ENCODE assay signal across 9 mouse cellular contexts in the genomic region with DNA sequence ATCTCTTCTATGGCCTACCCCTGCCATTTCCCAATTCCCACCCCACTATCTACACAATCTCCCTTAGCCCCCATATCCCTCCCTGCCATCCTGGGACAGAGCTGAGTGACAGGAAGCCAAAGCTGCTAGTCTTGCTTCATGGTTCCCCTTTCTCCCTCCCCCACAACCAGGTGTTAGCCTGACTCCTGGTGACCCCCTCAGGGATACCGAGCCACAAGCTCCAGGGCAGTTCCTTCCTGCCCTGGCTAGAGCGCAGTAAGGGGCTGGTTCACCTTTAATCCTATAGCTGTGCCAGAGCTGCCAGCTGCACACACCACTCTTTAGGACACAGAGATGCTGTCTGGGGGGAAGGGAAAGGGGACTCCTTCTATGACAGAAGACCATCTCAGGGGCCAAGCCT. TPM values are rescaled to one million over a fixed set of nuclear protein-coding genes. Genes with fewer than 3 reads are reported as not detected.
DNase-seq lines count a peak whose midpoint lies in the region; ATAC-seq and TF ChIP-seq lines count a peak whose summit lies in the region.
"Had no signal": no experiment of that assay in that cellular context is flagged by ENCODE, and none has a peak within 500 bp of the region (broad histone marks: within the 10 kb centered on the region; RNA-seq: fewer than 3 reads in every experiment).

No protein-coding gene starts in this region.

- peak overlapping the region; percentile 45; the same call in 1 of the 2 replicates for H3K4me2 ChIP-seq in heart, postnatal 0 days (ENCODE audit: low read depth, low read length)
- peak overlapping the region; percentile 85 for H3K4me2 ChIP-seq in hindbrain, embryonic 13.5 days
- peak overlapping the region; percentile 76 for H3K4me2 ChIP-seq in midbrain, embryonic 15.5 days

- H3K9me3 ChIP-seq in heart, postnatal 0 days (replicated peaks; ENCODE audit: control insufficient read depth, low read length) = no peaks in the 10 kb centered on the region
- no peaks in the 10 kb centered on the region for H3K9me3 ChIP-seq in embryonic facial prominence, embryonic 10.5 days
- no peaks in the 10 kb centered on the region for H3K9me3 ChIP-seq in hindbrain, embryonic 13.5 days
- H3K9me3 ChIP-seq in midbrain, embryonic 15.5 days = no peaks in the 10 kb centered on the region

- DNase-seq in heart, postnatal 0 days (ENCODE audit: low spot score) = no peak
- DNase-seq in heart, postnatal 14 days = no peak
- no peak for DNase-seq in embryonic facial prominence, embryonic 10.5 days (ENCODE audit: low spot score)
- DNase-seq in urinary bladder, postnatal 25 days (ENCODE audit: low spot score) = no peak
- DNase-seq in layer of hippocampus, postnatal 25 days (ENCODE audit: extremely low spot score in 1 of 2, low spot score in 1 of 2) = no peak
- DNase-seq in natural killer cell, adult 2 months (ENCODE audit: low spot score in 2 of 2) = no peak

- ATAC-seq in heart, postnatal 0 days (ENCODE audit: insufficient read depth, low read depth) = no peak
- ATAC-seq in hindbrain, embryonic 13.5 days (ENCODE audit: low FRiP score) = 0 out of 2 replicates have a peak, but pooled peaks have one; percentile 2
- ATAC-seq in midbrain, embryonic 15.5 days (replicated peaks) = 0 out of 2 replicates have a peak, but pooled peaks have one; percentile 6
- ATAC-seq: Patski had no signal

- TF ChIP-seq CTCF in heart, postnatal 0 days (IDR thresholded peaks at IDR 0.05; ENCODE audit: low read depth) = no peak

- intact Hi-C loops in heart, postnatal 14 days (cut with DNase I) = no loop called here

- H3K4me3 ChIP-seq in heart, postnatal 0 days (ENCODE audit: low read depth, low read length) = no peak overlapping the region
- H3K4me3 ChIP-seq in embryonic facial prominence, embryonic 10.5 days = peak overlapping the region; percentile 62
- peak overlapping the region; percentile 65 for H3K4me3 ChIP-seq in hindbrain, embryonic 13.5 days
- peak overlapping the region; percentile 58 for H3K4me3 ChIP-seq in midbrain, embryonic 15.5 days

- H3K36me3 ChIP-seq in heart, postnatal 0 days (replicated peaks; ENCODE audit: control insufficient read depth, insufficient read depth, low read length) = no peaks in the 10 kb centered on the region
- no peaks in the 10 kb centered on the region for H3K36me3 ChIP-seq in embryonic facial prominence, embryonic 10.5 days (replicated peaks)
- no peaks in the 10 kb centered on the region for H3K36me3 ChIP-seq in hindbrain, embryonic 13.5 days
- H3K36me3 ChIP-seq in midbrain, embryonic 15.5 days (replicated peaks) = no peaks in the 10 kb centered on the region

- WGBS in heart, postnatal 0 days = 65% methylated on average over 2 of the region's 2 CpGs
- 56% methylated on average over 2 of the region's 2 CpGs for whole genome bisulfite sequencing in embryonic facial prominence, embryonic 10.5 days
- 80% methylated on average over 2 of the region's 2 CpGs for WGBS in hindbrain, embryonic 13.5 days
- 67% methylated on average over 2 of the region's 2 CpGs for WGBS in midbrain, embryonic 15.5 days

- no peak for TF ChIP-seq EP300 in heart, postnatal 0 days (IDR thresholded peaks at IDR 0.05; ENCODE audit: low read depth)

- peaks cover 11% of the 10 kb centered on the region for H3K4me1 ChIP-seq in heart, postnatal 0 days (ENCODE audit: control insufficient read depth, insufficient read depth)
- peaks cover 24% of the 10 kb centered on the region for H3K4me1 ChIP-seq in embryonic facial prominence, embryonic 10.5 days
- H3K4me1 ChIP-seq in hindbrain, embryonic 13.5 days (replicated peaks) = peaks cover 48% of the 10 kb centered on the region
- peaks cover 44% of the 10 kb centered on the region for H3K4me1 ChIP-seq in midbrain, embryonic 15.5 days

- no peaks in the 10 kb centered on the region for H3K27me3 ChIP-seq in heart, postnatal 0 days (ENCODE audit: control insufficient read depth, insufficient read depth, low read length)
- no peaks in the 10 kb centered on the region for H3K27me3 ChIP-seq in embryonic facial prominence, embryonic 10.5 days (replicated peaks; ENCODE audit: low read depth, poor library complexity, severe bottlenecking)
- H3K27me3 ChIP-seq in hindbrain, embryonic 13.5 days = no peaks in the 10 kb centered on the region
- H3K27me3 ChIP-seq in midbrain, embryonic 15.5 days (replicated peaks) = no peaks in the 10 kb centered on the region
- H3K27me3 ChIP-seq: Patski had no signal

- no peak overlapping the region for H3K9ac ChIP-seq in heart, postnatal 0 days (replicated peaks; ENCODE audit: low read depth, low read length)
- peak overlapping the region; percentile 88 for H3K9ac ChIP-seq in hindbrain, embryonic 13.5 days
- H3K9ac ChIP-seq in midbrain, embryonic 15.5 days = peak overlapping the region; percentile 78

- H3K27ac ChIP-seq in heart, postnatal 0 days (ENCODE audit: low read depth) = no peak overlapping the region
- peak overlapping the region; percentile 84 for H3K27ac ChIP-seq in embryonic facial prominence, embryonic 10.5 days (replicated peaks)
- peak overlapping the region; percentile 92 for H3K27ac ChIP-seq in hindbrain, embryonic 13.5 days
- H3K27ac ChIP-seq in midbrain, embryonic 15.5 days = peak overlapping the region; percentile 87; the same call in 1 of the 2 replicates

RNA-seq across cellular contexts. Expression of gene Tvp23a, which starts 0.6 kb away (rescaled TPM):
- 1.0 and 1.8 TPM in 2 replicates for total RNA-seq in heart, postnatal 0 days (2014; rRNA removed; ENCODE audit: low replicate concordance)
- polyA plus RNA-seq in heart, postnatal 0 days (2015; fragmentation: Nextera tagmentation; extraction: Ambion mirVana) = 1.0 TPM in 2 replicates
- total RNA-seq in heart, postnatal 14 days (2021) = under 1 TPM; 0.29 to 0.41 TPM
- 20.6 and 21.4 TPM in 2 replicates for polyA plus RNA-seq in embryonic facial prominence, embryonic 10.5 days (2016; fragmentation: Nextera tagmentation; extraction: Ambion mirVana)
- polyA plus RNA-seq in hindbrain, embryonic 13.5 days (2015; fragmentation: Nextera tagmentation; extraction: Ambion mirVana) = 43.1 and 47.3 TPM in 2 replicates
- 54.4 and 54.7 TPM in 2 replicates for polyA plus RNA-seq in midbrain, embryonic 15.5 days (2015; fragmentation: Nextera tagmentation; extraction: Ambion mirVana)
- 10 to 100 TPM; 30.9 to 32.0 TPM for total RNA-seq in layer of hippocampus, postnatal 25 days (2021)

RNA-seq across cellular contexts. Expression of gene Ciita, which starts 32.1 kb away (rescaled TPM):
- total RNA-seq in heart, postnatal 0 days (2014; rRNA removed; ENCODE audit: low replicate concordance) = 0.58 TPM in 1 of 2 replicates, not detected in the other
- 0.08 TPM in 2 replicates for polyA plus RNA-seq in heart, postnatal 0 days (2015; fragmentation: Nextera tagmentation; extraction: Ambion mirVana)
- under 1 TPM; 0.29 to 0.66 TPM for total RNA-seq in heart, postnatal 14 days (2021)
- polyA plus RNA-seq in embryonic facial prominence, embryonic 10.5 days (2016; fragmentation: Nextera tagmentation; extraction: Ambion mirVana) = 0.06 and 0.26 TPM in 2 replicates
- 0.79 and 0.83 TPM in 2 replicates for polyA plus RNA-seq in hindbrain, embryonic 13.5 days (2015; fragmentation: Nextera tagmentation; extraction: Ambion mirVana)
- polyA plus RNA-seq in midbrain, embryonic 15.5 days (2015; fragmentation: Nextera tagmentation; extraction: Ambion mirVana) = 0.39 and 0.95 TPM in 2 replicates
- not detected for total RNA-seq in layer of hippocampus, postnatal 25 days (2021)

RNA-seq across cellular contexts. Expression of gene Nubp1, which starts 36.0 kb away (rescaled TPM):
- total RNA-seq in heart, postnatal 0 days (2014; rRNA removed; ENCODE audit: low replicate concordance) = 16.9 and 25.3 TPM in 2 replicates
- 18.9 and 19.4 TPM in 2 replicates for polyA plus RNA-seq in heart, postnatal 0 days (2015; fragmentation: Nextera tagmentation; extraction: Ambion mirVana)
- 1 to 10 TPM; 8.5 to 8.7 TPM for total RNA-seq in heart, postnatal 14 days (2021)
- 88.3 and 89.9 TPM in 2 replicates for polyA plus RNA-seq in embryonic facial prominence, embryonic 10.5 days (2016; fragmentation: Nextera tagmentation; extraction: Ambion mirVana)
- polyA plus RNA-seq in hindbrain, embryonic 13.5 days (2015; fragmentation: Nextera tagmentation; extraction: Ambion mirVana) = 45.3 and 49.2 TPM in 2 replicates
- 53.0 and 54.1 TPM in 2 replicates for polyA plus RNA-seq in midbrain, embryonic 15.5 days (2015; fragmentation: Nextera tagmentation; extraction: Ambion mirVana)
- total RNA-seq in layer of hippocampus, postnatal 25 days (2021) = 10 to 100 TPM; 16.5 to 17.6 TPM

RNA-seq across cellular contexts. Expression of gene Tekt5, which starts 52.5 kb away (rescaled TPM):
- 4.7 TPM in 1 of 2 replicates, not detected in the other for total RNA-seq in heart, postnatal 0 days (2014; rRNA removed; ENCODE audit: low replicate concordance)
- 0.26 and 0.45 TPM in 2 replicates for polyA plus RNA-seq in heart, postnatal 0 days (2015; fragmentation: Nextera tagmentation; extraction: Ambion mirVana)
- under 1 TPM; 0.14 to 0.22 TPM for total RNA-seq in heart, postnatal 14 days (2021)
- polyA plus RNA-seq in embryonic facial prominence, embryonic 10.5 days (2016; fragmentation: Nextera tagmentation; extraction: Ambion mirVana) = 0.07 TPM in 1 of 2 replicates, not detected in the other
- 5.4 and 6.0 TPM in 2 replicates for polyA plus RNA-seq in hindbrain, embryonic 13.5 days (2015; fragmentation: Nextera tagmentation; extraction: Ambion mirVana)
- polyA plus RNA-seq in midbrain, embryonic 15.5 days (2015; fragmentation: Nextera tagmentation; extraction: Ambion mirVana) = 12.1 and 13.3 TPM in 2 replicates
- total RNA-seq in layer of hippocampus, postnatal 25 days (2021) = 1 to 10 TPM; 6.6 TPM
- polyA plus RNA-seq: Patski had no signal

Comparison
In these comparisons a context has a peak if more than half of its experiments do, and no peak if none do; other contexts are left out.
1. RNA of gene Tvp23a, which starts 0.6 kb away (polyA plus RNA-seq): 54.4 to 54.7 TPM in midbrain, embryonic 15.5 days, 43.1 to 47.3 TPM in hindbrain, embryonic 13.5 days and 20.6 to 21.4 TPM in embryonic facial prominence, embryonic 10.5 days; 1.0 TPM in heart, postnatal 0 days; every median in the first group is over 10 times any median in the second.
2. Peak in every context shown above with its lines, with median percentiles within 50 percentile points of each other: H3K4me2 ChIP-seq.